Mouse (Mus musculus) heart, embryonic 14.5 days (tissue): ENCODE data around the gene Tpsg1. TPM values are rescaled to one million over a fixed set of nuclear protein-coding genes. Genes with fewer than 3 reads are reported as not detected.

Experiments used
- ATAC-seq: fragments of 200-750 bp; cut with Nextera tagmentation; 2 replicates; pipeline ENCODE4 v1.8.0; 2017; ENCODE audit warnings: low read depth, moderate TSS enrichment; ENCODE audit not compliant: insufficient number of reproducible peaks, insufficient read depth, low FRiP score
- H3K27ac ChIP-seq, 2 experiments: fragments of 200-500 bp in 1 of 2; fragments of 300-500 bp in 1 of 2; sonication (generic) in 1 of 2; replicated peaks in 1 of 2; 2 replicates each; pipeline ENCODE4 v1.5.1; 2012 to 2014; ENCODE audit warnings: low read depth in 2 of 2, low read length in 2 of 2, control low read depth in 1 of 2, mild to moderate bottlenecking in 1 of 2, mixed read lengths in 1 of 2; ENCODE audit not compliant: control insufficient read depth in 1 of 2, insufficient read depth in 1 of 2
- H3K27me3 ChIP-seq: fragments of 300-500 bp; sonication (generic); 2 replicates; pipeline ENCODE4 v1.6.1; 2014; ENCODE audit warnings: mild to moderate bottlenecking, low read length, control low read depth; ENCODE audit not compliant: control insufficient read depth, insufficient read depth
- H3K36me3 ChIP-seq: fragments of 300-500 bp; sonication (generic); 2 replicates; pipeline ENCODE4 v1.6.1; 2014; ENCODE audit warnings: mild to moderate bottlenecking, control low read depth, low read length, mixed read lengths; ENCODE audit not compliant: control insufficient read depth, insufficient read depth
- H3K4me1 ChIP-seq, 2 experiments: fragments of 200-500 bp in 1 of 2; fragments of 300-500 bp in 1 of 2; sonication (generic) in 1 of 2; 2 replicates each; pipeline ENCODE4 v1.6.1; 2012 to 2014; ENCODE audit warnings: low read length in 2 of 2, control low read depth in 1 of 2, mixed read lengths in 1 of 2; ENCODE audit not compliant: control insufficient read depth in 2 of 2, insufficient read depth in 2 of 2
- H3K4me2 ChIP-seq: fragments of 300-500 bp; sonication (generic); 2 replicates; pipeline ENCODE4 v1.6.1; 2014; ENCODE audit warnings: mild to moderate bottlenecking, low read length
- H3K4me3 ChIP-seq, 2 experiments: fragments of 200-500 bp in 1 of 2; fragments of 300-500 bp in 1 of 2; sonication (generic) in 1 of 2; 2 replicates each; pipeline ENCODE4 v1.5.1; 2012 to 2014; ENCODE audit warnings: low read length in 2 of 2, mild to moderate bottlenecking in 2 of 2, control low read depth in 1 of 2, low read depth in 1 of 2, moderate library complexity in 1 of 2; ENCODE audit not compliant: control insufficient read depth in 1 of 2, insufficient read depth in 1 of 2
- H3K9ac ChIP-seq: fragments of 300-500 bp; sonication (generic); 2 replicates; pipeline ENCODE4 v1.6.1; 2014; ENCODE audit warnings: mild to moderate bottlenecking, low read length
- H3K9me3 ChIP-seq: fragments of 300-500 bp; sonication (generic); 2 replicates; pipeline ENCODE4 v1.6.1; 2016; ENCODE audit warnings: low read length, control low read depth; ENCODE audit not compliant: control insufficient read depth
- WGBS: fragments of 180-500 bp; shearing (Covaris S2); extraction: QIAGEN DNeasy Blood & Tissue Kit; methylation state at CpG from one replicate; pipeline ENCODE4 v1.1.7; 2014; 5-methylcytosine and 5-hydroxymethylcytosine counted together
- polyA plus RNA-seq: library from polyadenylated mRNA; unstranded; fragments of >200 nt; fragmentation: Nextera tagmentation; extraction: Ambion mirVana; gene quantifications from 2 replicates; pipeline ENCODE4 v1.2.1, GENCODE M21; 2014

The Tpsg1 gene
- polyA plus RNA-seq, 1 experiment from 2014 or later = 0.57 TPM

DNA sequence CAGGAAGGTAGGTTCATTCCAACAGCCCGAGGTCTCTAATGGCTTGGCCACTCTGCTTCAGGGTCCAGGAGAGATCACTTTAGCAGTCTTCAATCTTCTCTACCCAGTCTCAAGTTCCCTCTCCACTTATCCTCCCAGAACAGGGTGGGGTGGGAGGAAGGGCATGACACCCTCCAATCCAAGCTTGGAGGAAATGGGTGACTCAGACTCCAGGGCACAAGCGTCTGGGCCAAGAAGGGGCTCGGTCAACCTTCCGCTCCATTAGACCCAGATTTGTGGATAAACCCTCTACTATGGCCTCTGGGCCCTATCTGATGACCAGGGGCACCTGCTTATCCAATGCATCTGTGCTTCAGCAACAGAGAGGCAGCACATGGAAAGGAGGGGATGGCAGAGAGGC is 23.6 kb upstream of the Tpsg1 start, which contains the start of gene Tpsab1:
Gene Tpsab1, minus strand, starts transcription at position 101 of the 400 bp plus-strand sequence.
- no peak for ATAC-seq
- no peak within 1 kb of the TSS for H3K9ac ChIP-seq
- H3K27me3 ChIP-seq = no peaks in the 10 kb centered on the region; the same call in 1 of the 2 replicates
- 82% methylated on average over 4 of the region's 4 CpGs for WGBS
- H3K27ac ChIP-seq = no peak within 1 kb of the TSS
- no peaks in the 10 kb centered on the region for H3K36me3 ChIP-seq
- no peak within 1 kb of the TSS for H3K4me3 ChIP-seq
- H3K9me3 ChIP-seq = no peaks in the 10 kb centered on the region
- H3K4me2 ChIP-seq = no peak within 1 kb of the TSS
- no peaks in the 10 kb centered on the region for H3K4me1 ChIP-seq

DNA sequence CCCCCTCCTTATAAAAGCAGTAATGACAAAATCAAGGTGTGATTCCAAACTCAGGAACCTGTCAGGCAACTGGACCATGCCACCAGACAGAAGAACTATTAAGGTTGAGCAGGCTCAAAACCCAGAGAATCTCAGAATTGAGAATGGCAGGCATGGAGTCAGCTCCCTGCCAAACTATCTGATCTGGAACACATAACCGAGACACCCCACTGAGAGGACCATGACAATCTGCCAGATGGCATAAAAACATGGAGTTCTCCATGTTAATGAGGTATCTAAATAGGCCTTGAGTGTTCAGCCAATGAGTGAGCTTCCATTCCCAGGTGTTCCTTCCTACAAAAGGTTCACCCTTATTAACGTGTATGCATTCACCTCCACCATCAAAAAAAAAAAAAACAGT is 7.8 kb upstream of the Tpsg1 start:
- no peak for ATAC-seq
- Histone ChIP-seq H3K27me3 (0 out of 2 replicates have a peak, but pooled peaks cover 4% of the 10 kb centered on the region), H3K9me3 (no peaks in the 10 kb centered on the region), H3K36me3 (no peaks in the 10 kb centered on the region), H3K9ac (no peak overlapping the region), H3K4me1 (no peaks in the 10 kb centered on the region), H3K4me3 (no peak overlapping the region), H3K27ac (no peak overlapping the region), H3K4me2 (no peak overlapping the region)
- 57% methylated on average over 2 of the region's 2 CpGs for WGBS

DNA sequence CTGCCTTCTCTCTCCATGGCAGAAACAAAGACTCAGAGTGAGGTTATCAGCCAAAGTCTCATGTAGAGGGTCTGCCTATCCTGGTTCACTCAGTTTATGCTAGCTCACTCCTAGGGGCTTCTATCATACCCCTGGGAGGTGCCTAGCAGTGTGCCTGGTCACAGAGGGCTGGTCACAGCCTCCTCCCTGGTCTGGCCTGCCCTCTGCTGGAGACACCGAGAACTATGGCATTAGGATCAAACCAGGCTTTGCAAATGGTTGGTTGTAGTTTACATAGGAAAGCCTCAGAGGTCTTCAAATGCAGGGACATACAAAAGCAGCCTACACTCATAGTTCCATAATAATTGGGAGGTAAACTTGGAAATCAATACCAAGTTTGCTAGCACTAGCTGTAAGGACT is 5.3 kb upstream of the Tpsg1 start:
- ATAC-seq = no peak
- 11% methylated on average over 1 of the region's 1 CpGs for WGBS
- Histone ChIP-seq H3K27ac (no peak overlapping the region), H3K9ac (no peak overlapping the region), H3K36me3 (no peaks in the 10 kb centered on the region), H3K4me1 (no peaks in the 10 kb centered on the region), H3K27me3 (0 out of 2 replicates have a peak, but pooled peaks cover 4% of the 10 kb centered on the region), H3K9me3 (no peaks in the 10 kb centered on the region), H3K4me2 (no peak overlapping the region), H3K4me3 (no peak overlapping the region)

DNA sequence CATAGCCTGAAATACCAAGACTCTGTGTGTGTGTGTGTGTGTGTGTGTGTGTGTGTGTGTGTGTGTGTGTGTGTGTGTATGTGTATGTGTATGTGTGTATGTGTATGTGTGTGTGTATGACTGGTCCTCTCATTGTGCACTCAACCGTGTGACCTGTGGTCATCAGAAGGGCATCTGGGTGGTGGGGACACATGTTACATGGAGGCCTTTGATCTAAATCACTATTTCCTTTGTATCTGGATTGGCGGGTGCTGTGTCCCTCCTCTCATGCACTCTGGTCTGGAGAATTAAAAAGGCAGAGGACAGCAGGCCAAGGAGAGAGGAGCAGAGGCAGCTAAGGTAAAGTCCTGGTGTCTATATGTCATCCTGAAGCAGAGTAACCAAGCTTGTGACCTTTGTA is 3.1 kb upstream of the Tpsg1 start, which contains the start of gene Tpsb2:
Gene Tpsb2, plus strand, starts transcription at position 301 of the 400 bp plus-strand sequence.
- no peak within 1 kb of the TSS for H3K4me3 ChIP-seq
- no peak within 1 kb of the TSS for H3K4me2 ChIP-seq
- ATAC-seq = no peak
- H3K9me3 ChIP-seq = no peaks in the 10 kb centered on the region
- no peak within 1 kb of the TSS for H3K27ac ChIP-seq
- WGBS = 71% methylated on average over 2 of the region's 2 CpGs
- no peaks in the 10 kb centered on the region for H3K36me3 ChIP-seq
- no peaks in the 10 kb centered on the region for H3K4me1 ChIP-seq
- H3K27me3 ChIP-seq = 0 out of 2 replicates have a peak, but pooled peaks cover 4% of the 10 kb centered on the region
- no peak within 1 kb of the TSS for H3K9ac ChIP-seq

DNA sequence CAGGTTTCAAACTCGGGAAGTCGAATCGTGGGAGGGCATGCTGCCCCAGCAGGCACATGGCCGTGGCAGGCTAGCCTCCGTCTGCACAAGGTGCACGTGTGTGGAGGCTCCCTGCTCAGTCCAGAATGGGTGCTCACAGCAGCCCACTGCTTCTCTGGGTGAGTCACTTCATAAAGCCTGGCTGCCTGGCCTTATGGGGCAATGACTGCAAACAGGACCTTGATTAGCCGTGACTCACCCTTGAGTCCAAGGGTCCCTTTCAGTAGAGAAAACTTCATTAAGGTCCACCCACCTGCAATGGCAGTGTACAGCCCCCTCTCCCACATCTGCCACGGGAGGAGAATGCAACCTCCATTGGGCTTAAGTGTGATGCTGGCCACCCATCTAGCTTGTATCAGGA is 3.4 kb downstream of the Tpsg1 start:
- H3K9ac ChIP-seq = no peak overlapping the region
- no peaks in the 10 kb centered on the region for H3K4me1 ChIP-seq
- no peaks in the 10 kb centered on the region for H3K9me3 ChIP-seq
- H3K4me3 ChIP-seq = no peak overlapping the region
- no peaks in the 10 kb centered on the region for H3K27me3 ChIP-seq
- no peak overlapping the region for H3K27ac ChIP-seq
- 65% methylated on average over 8 of the region's 8 CpGs for WGBS
- H3K4me2 ChIP-seq = no peak overlapping the region
- H3K36me3 ChIP-seq = peaks cover 29% of the 10 kb centered on the region
- no peak for ATAC-seq

DNA sequence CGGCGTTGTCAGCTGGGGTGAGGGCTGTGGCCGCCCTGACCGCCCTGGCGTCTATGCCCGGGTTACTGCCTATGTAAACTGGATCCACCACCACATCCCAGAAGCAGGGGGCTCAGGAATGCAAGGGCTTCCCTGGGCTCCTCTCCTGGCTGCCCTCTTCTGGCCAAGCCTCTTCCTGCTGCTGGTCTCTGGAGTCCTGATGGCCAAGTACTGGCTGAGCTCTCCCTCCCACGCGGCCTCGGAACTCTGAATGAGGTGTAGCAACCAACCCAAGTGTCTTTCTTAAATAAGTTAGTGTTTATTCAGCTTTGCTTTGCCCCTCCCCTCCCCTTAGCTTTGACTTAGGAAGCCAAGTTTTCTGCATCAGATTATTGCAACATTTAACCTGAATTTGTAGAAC is 4.9 kb downstream of the Tpsg1 start:
- Histone ChIP-seq H3K27me3 (no peaks in the 10 kb centered on the region), H3K36me3 (peaks cover 41% of the 10 kb centered on the region), H3K9me3 (no peaks in the 10 kb centered on the region), H3K4me3 (no peak overlapping the region), H3K9ac (no peak overlapping the region), H3K27ac (no peak overlapping the region), H3K4me2 (no peak overlapping the region), H3K4me1 (no peaks in the 10 kb centered on the region)
- ATAC-seq = no peak
- WGBS = 38% methylated on average over 9 of the region's 9 CpGs

DNA sequence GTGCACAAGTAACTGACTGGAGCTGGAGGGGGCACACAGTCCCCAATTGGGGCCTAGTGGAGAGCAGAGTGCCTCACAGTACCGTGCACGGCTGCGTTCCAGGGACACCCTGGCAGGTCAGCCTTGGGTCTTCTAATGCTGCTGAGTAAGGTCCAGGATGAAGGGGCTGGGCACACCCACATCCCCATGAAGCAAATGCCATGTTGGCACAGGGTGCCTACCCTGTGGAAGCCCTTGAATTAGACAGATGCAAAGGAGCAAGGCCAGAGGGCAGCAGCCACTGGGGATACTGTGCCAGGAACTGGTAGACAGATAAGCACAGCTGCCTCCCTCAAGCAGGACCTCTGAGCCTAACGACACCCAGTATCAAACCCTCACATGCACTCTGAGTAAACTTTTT is 25.5 kb downstream of the Tpsg1 start:
- Histone ChIP-seq H3K36me3 (peaks cover 73% of the 10 kb centered on the region), H3K9me3 (no peaks in the 10 kb centered on the region), H3K27ac (no peak overlapping the region), H3K4me2 (no peak overlapping the region), H3K27me3 (no peaks in the 10 kb centered on the region), H3K4me1 (peaks cover 7 to 11% of the 10 kb centered on the region in 2 experiments; a peak in 3 of 4 replicates), H3K4me3 (no peak overlapping the region), H3K9ac (no peak overlapping the region)
- no peak for ATAC-seq
- 72% methylated on average over 4 of the region's 4 CpGs for WGBS

DNA sequence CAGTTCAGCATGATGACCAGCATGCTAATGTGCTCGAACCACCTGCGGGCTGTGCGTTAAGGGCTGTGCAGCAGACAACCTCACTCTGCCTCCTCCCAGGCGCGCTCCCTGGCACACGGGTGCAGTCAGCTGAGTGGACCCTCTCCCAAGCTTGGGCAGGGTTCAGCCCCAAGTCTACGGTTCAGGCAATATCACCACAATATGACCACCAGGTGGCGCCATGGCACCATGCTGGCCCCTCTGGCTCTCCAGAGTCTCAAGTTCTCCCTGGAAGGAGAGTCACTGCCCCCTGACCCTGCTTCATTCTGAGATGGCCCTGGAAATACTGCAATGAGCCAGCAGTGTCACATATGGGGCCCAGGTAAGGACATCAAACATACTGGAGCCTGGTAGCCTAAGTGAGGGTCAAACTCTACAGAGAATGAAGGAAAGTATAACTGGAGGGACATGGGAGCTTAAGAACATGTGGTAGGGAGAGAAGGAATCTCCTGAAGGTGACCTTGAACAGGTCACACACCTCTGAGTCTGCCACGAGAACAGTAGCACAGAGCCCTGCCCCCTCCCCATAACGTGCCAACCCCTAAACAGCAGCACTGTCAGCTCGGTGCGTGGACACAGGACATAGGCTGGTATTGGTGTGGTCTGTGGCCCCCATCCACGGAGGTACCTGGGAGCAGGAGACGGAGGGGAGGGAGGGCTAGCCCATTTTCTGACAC is 28.9 kb downstream of the Tpsg1 start:
- ATAC-seq = no peak
- 31% methylated on average over 14 of the region's 14 CpGs for WGBS
- Histone ChIP-seq H3K27ac (no peak overlapping the region), H3K27me3 (no peaks in the 10 kb centered on the region), H3K36me3 (peaks cover 39% of the 10 kb centered on the region), H3K9ac (no peak overlapping the region), H3K9me3 (no peaks in the 10 kb centered on the region), H3K4me1 (peaks cover 7 to 11% of the 10 kb centered on the region in 2 experiments; a peak in 3 of 4 replicates), H3K4me2 (no peak overlapping the region), H3K4me3 (no peak overlapping the region)
